Mouse (Mus musculus) thymus, postnatal 10 days (tissue): ENCODE measurements at regions not wholly inside any gene's neighbourhood (a gene's known extent, or its start where the extent isn't known, plus 50 kb on each side); places are given as distances from the start of the nearest gene placed in this dataset.

Experiments used
- DNase-seq, 2 experiments: peaks; one replicate each; pipeline ENCODE4 v3.0.0; 2021; ENCODE audit warnings: low spot score in 2 of 2

DNA sequence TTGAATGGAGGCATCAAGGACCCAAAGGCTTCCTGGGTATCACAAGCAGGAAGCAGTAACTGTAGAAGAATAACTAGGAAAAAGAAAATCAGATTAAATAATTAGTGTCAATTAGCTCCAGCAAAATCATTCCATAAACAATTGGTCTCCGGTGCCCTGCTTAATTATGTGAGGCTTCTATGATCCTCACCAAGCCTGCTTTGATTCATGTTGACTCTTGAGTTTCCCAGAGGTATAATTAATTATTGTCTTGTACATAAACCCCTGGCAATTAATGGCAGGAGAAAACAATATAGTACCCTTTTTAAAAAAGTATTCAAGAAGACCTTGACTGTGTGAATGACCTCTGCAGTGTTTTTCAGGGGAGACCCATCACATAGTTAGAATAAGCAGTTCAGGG, 61.5 kb upstream of the Sp8 start:
- no peak for DNase-seq

- no peak for DNase-seq
Measured at GRCm38 (mm10) chr12:118781978-118782377, 64.2 kb upstream of the Sp8 start.

DNA sequence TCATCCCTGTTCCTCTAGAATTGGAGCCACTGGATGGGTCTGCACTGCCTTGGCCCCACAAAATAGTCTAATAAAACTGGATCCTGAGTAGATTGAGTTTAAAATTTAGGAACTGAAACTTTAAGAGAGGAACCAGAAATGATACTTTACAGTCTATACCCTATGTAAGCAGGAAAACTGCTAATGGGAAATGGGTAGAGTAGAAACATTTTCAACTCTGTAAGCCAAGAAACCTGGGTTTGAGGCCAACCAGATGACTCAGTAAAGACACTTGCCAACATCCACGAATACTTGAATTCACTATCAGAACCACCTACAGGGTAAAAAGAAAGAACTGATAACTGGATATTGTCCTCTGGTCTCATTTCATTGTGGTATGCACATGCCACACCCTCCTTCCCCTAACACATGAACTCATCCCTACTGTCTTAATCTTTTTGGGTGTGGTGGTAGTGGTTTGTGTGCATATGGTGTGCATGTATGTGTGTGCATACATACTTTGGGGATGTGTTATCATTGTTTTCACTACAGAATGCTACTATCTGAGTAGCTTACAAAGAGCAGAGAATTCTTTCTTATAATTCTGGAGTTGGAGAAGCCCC, 70.6 kb upstream of the Sp8 start:
- no peak for DNase-seq

DNA sequence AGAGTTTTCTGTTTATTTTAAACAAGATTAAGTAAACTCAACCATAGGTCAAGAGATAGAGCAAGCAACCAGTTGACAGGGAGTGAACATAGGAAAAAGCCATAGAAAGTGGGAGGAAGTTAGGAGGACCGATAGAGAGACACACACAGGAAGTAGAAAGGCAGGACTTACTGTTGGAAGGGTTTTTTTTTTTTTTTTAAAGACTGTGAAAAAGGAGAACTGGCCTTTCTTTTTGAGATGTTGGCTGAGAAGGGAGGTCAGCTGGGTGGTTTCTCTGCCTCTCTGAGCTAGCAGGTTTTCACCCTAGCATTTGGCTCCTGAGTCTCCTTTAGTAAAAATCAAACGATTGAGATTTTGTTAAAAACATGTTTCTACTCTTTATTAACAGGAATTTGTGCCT, 73.3 kb upstream of the Sp8 start:
- DNase-seq, result no peak

GRCm38 (mm10) chr12:118766472-118766871, 79.7 kb upstream of the Sp8 start:
- DNase-seq, result no peak

DNA sequence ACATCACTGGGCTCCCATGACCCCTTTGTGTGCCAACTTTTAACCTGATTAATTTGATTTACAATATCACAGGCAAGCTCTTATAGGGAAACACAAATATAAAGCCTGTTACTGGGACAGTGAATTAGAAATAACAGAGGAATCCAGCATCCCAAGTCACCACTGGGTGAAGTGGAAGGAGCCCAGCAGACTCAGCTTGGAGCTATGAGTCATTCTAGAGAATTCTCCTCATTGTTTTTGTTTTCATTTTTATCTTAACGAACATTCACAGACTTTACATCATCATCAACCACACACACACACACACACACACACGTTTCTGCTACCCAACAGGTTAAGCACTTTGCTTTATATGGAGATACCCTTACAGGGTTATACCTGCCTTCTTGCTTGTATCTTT, 92.1 kb upstream of the Sp8 start:
- DNase-seq, result no peak

- no peak for DNase-seq
Measured at GRCm38 (mm10) chr12:118739103-118739502, 107.0 kb upstream of the Sp8 start.

DNA sequence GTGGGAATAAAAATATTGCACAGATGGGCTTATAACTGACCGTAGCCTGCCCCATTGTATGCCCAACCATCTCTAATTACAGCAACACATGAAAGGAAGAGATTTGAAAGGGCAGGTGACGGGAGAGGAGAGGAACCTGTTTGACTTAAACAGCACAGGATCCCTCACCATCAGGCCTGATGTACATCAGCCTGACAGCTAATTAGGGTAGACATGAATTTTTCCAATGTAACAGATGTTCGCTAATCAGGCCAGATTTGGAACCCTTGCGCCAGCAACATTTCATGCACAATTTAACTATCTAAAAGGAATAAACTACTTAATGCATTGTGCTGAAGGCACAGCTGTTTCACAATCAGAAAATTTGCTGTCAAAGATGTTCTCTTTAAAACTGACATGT, 120.2 kb upstream of the Sp8 start:
- DNase-seq, result no peak

DNA sequence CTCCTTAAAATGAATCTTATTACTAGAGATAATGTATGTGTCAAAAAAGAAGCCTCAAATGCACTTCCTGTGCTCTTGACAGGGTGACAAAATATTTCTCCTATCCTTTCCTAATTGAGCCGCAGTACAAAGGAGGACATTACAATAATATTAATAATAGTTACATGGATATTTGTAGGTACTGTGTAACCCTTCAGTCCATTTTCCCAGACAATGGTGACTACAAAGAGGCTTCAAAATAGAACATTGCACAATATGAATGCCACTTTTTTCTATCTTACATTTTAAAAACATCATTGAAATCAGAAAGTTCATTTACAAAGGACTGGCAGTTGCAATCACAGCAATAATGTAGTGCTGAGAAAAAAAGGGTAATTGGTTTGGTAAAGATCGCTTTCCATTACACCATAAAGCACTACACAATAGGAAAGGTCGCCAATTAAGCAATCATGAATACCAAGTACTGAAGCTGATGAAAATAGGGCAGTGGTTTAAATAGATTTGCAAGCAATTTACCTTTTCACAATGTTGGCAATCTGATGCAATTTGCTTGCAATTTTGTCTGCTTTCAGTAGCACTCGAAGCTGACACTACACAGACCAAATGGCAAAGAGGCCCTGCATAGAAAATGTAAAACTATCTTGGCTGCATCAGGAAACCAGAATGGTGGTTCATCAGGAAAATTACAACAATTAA, 126.1 kb upstream of the Sp8 start:
- DNase-seq, result no peak

- DNase-seq, result no peak
Measured at GRCm38 (mm10) chr12:118716824-118717223, 129.3 kb upstream of the Sp8 start.

DNA sequence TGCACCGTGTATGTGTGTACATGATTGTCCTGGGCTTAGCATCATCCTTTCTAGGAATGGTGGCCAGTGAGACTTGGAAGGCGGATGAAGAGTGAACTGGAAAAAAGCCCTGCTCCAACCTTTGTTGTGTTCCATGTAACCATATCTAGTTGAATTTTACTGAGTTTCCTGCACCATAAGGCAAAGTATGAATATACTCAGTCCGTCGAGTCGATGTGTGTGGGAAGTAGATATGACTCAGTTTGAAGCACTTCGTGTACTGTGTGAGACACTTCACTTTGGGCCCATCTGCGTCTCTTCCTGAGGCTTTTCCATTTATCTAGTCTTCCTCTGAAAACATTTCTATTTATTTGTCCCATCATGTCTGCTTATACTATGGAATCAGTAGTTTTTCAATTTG, 139.5 kb upstream of the Sp8 start:
- no peak for DNase-seq

- DNase-seq, result no peak
Measured at GRCm38 (mm10) chr12:118704826-118705225, 141.3 kb upstream of the Sp8 start.

- no peak for DNase-seq
Measured at GRCm38 (mm10) chr12:118703730-118704129, 142.4 kb upstream of the Sp8 start.

DNA sequence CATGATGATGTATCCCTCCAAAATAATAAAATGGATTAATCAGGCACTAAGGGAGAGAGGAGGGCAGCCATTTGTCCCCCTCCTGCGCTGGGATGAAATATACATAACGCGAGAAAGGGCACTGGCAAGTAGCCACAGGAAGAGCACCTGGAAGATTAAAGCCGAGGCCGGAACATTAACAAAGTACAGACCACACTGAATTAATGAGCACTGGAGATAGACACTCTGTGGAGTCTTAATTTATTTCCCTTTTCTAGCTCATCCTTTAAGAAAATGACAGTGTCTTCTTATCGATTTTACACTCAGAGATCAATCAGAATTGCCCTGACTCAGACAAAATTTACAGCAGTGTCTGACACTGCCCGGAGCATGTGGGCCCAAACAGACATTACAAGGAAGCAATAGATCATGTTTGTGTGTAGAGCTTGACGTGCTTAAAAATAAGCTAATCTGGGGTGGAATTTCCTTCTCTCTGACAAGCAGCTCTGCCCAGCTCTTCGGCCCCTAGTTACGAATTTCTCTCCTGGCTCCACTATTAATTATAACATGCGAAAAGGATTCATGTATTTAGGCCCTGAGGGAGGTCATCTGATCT, 143.0 kb upstream of the Sp8 start:
- DNase-seq, result no peak

- no peak for DNase-seq
Measured at GRCm38 (mm10) chr12:118701838-118702237, 144.3 kb upstream of the Sp8 start.

DNA sequence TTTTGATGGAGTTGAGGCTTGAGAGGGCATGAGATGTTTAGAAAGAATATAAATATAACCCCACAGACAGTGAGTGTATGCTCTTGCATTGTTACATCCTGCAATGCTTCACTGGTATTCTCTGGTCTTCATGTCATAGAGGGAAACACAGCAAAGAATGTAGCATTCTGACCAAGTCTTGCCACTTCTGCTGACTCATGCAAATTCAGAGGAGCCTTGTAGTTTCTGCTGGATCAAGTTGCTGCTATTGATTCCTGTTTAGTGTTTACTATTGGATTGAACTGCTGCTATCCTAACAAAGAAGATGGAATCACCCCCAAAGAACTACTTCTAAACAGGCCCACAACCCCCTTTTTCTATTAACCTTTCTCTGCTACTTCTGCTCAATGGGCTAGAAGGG, 148.0 kb upstream of the Sp8 start:
- no peak for DNase-seq

- no peak for DNase-seq
Measured at GRCm38 (mm10) chr12:118694701-118695100, 151.4 kb upstream of the Sp8 start.

- DNase-seq, result no peak
Measured at GRCm38 (mm10) chr12:118682902-118683301, 163.2 kb upstream of the Sp8 start.

GRCm38 (mm10) chr12:118677989-118678388, 168.1 kb upstream of the Sp8 start:
- DNase-seq, result no peak

DNA sequence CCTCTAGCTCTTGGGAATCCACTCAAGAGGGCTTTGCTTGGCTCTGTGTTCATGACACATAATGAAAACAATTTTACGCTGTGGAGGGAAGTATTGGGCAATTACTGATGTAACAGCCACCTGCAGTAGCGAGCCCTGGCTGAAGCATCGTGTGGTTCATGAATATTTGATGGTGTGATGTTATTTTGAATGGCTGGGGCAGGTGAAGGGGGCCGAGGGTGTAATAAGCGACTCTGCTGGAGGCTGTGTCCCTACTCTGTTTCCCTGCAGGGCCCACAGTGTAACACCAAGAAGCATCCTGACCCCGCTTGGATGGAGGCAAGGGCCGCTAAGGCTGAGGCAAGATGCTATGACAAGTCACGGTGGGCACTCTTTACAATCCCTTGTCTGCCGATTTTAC, 184.6 kb upstream of the Sp8 start:
- DNase-seq, result no peak

DNA sequence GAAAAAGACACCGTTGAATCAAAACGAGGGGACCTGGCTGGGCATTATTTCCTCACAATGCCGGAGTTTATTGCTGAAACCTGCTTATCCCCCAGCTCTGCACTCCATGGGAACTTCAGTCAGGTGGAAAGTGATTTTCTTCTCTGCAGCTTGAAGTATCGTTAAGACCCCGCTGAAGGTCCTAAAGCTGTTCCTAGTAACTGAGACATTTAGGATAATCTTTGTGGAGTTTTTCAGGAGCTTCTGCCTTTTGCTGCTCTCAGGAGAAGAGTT, 185.0 kb upstream of the Sp8 start:
- no peak for DNase-seq

- DNase-seq, result no peak
Measured at GRCm38 (mm10) chr12:118660384-118661213, 185.5 kb upstream of the Sp8 start.
